Mouse (Mus musculus): ENCODE results near the gene Vcl. TPM values are rescaled to one million over a fixed set of nuclear protein-coding genes. Genes with fewer than 3 reads are reported as not detected.

Vcl gene
- 18.9 and 22.6 TPM in 2 replicates for polyA plus RNA-seq (2012)

DNA sequence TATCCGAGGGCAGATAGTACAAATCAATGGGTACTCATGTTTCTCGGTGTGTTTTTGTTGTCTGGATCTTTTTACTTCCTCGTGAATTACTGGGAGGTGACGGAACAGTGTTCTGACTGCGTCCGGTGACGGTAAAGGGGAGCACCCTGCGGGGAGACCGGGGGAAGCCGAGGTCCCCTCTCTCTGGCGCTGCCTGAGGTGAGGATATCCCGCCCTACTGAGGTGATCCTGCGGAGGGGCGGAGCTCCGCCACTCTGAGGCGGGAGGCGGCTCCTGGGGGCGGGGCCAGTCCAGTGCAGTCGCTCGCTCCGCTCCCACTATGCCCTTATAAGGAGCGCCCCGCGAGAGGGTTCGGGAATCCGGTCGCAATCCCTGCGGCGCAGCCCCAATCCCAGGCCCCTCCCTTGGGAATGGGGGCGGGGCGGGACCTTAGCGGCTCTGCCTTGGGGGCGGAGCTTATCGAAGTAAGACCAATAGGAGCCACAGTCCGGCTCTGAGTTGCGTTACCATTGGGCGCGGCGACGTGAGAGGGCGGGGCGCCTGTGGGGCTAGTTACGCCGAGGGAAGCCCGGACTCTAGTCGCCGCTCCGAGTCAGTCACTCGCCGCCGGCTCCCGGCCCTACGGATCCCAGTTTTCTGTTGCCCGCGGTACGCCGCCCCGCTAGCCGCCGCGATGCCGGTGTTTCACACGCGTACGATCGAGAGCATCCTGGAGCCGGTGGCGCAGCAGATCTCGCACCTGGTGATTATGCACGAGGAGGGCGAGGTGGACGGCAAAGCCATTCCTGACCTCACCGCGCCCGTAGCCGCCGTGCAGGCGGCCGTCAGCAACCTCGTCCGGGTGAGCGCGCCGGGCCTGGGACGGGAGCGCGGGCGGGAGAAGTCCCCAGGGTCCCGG lies at the start of gene Vcl:
Gene Vcl (plus strand): TSS at position 551 of the 898 bp plus-strand sequence.

DNA sequence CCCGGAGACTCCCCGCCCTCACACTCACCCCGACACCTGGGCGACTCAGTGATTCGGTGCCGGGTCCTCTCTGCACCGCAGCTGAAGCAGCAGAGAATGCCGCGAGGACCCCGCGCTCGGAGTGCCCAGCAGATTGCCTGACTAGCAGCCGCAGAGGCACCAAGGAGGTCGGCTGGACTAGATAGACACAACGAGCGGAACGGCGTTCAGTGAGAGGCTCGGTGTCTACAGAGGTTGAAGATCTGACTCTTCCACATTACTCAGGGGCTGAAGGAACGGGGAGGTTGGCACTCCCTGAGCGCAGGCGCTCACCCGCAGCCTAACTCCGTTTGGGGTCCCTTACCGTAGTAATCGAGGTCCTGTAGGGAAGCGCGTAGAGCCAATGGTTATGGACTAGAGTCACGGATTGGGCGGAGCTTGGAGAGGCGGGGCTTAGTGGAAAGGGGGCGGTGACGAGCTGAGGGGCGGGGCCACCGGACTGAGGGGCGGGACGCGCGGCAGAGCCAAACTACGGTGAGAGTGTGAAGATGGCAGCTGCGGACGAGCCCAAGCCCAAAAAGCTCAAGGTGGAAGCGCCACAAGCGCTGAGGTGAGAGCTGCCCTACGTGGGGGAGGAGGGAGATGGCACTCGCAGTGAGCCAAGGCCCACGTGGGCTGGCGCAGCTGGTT lies 123.0 kb downstream of the Vcl start, which contains the start of the genes Ap3m1 and Adk:
Gene Ap3m1 (minus strand): TSS at position 397 of the 669 bp plus-strand sequence.
Gene Adk (plus strand): TSS at position 463 of the 669 bp plus-strand sequence.

Other genes starting within 250 kb of the Vcl start
- gene Fut11, start 234.4 kb upstream of the Vcl start, polyA plus RNA-seq (2012): 9.1 and 10.2 TPM in 2 replicates
- gene Chchd1, start 226.4 kb upstream of the Vcl start, polyA plus RNA-seq (2012): 6.2 and 10.2 TPM in 2 replicates
- gene Zswim8, start 221.8 kb upstream of the Vcl start, polyA plus RNA-seq (2012): 84.3 and 87.9 TPM in 2 replicates
- 14.8 and 19.4 TPM in 2 replicates for gene Ndst2, start 194.8 kb upstream of the Vcl start, polyA plus RNA-seq (2012)
- gene Camk2g, start 135.3 kb upstream of the Vcl start, polyA plus RNA-seq (2012): 29.5 and 50.9 TPM in 2 replicates
- gene Plau, start 92.7 kb upstream of the Vcl start, polyA plus RNA-seq (2012): 0.37 and 0.69 TPM in 2 replicates
- gene Ap3m1, start 123.1 kb downstream of the Vcl start, polyA plus RNA-seq (2012): 2.6 and 6.2 TPM in 2 replicates
- 4.2 and 4.5 TPM in 2 replicates for gene Adk, start 123.2 kb downstream of the Vcl start, polyA plus RNA-seq (2012)